Mouse (Mus musculus): ENCODE results near the gene Nol11. TPM values are rescaled to one million over a fixed set of nuclear protein-coding genes. Genes with fewer than 3 reads are reported as not detected.

Gene Nol11
- 43.3 and 57.7 TPM in 2 replicates for polyA plus RNA-seq (2014; fragmentation: Nextera tagmentation; extraction: Ambion mirVana)

- under 1% methylated on average over 62 of the region's 62 CpGs for WGBS
- DNase-seq (peak; percentile 99), ATAC-seq (ENCODE audit: low FRiP score, low TSS enrichment) (peak; percentile 96)
- Histone ChIP-seq H3K27ac (replicated peaks; ENCODE audit: low read depth, low read length) (peak within 1 kb of the TSS; percentile 73), H3K27me3 (ENCODE audit: control insufficient read depth, insufficient read depth, low read length) (no peaks in the 10 kb centered on the region), H3K4me1 (ENCODE audit: control insufficient read depth, insufficient read depth, low read length) (peaks cover 5% of the 10 kb centered on the region), H3K9ac (replicated peaks; ENCODE audit: low read length) (peak within 1 kb of the TSS; percentile 90), H3K4me2 (ENCODE audit: low read length) (peak within 1 kb of the TSS; percentile 81), H3K36me3 (ENCODE audit: control insufficient read depth, insufficient read depth, low read length) (peaks cover 24% of the 10 kb centered on the region), H3K4me3 (replicated peaks; ENCODE audit: low read depth, low read length) (peak within 1 kb of the TSS; percentile 93), H3K9me3 (ENCODE audit: control insufficient read depth, low read length) (no peaks in the 10 kb centered on the region)
These were observed at the start of gene Nol11 for GRCm38 (mm10) chr11:107188565-107189552. TSS of gene Nol11 (minus strand) at chr11:107189381.

- Histone ChIP-seq H3K4me1 (ENCODE audit: control insufficient read depth, insufficient read depth, low read length) (no peaks in the 10 kb centered on the region), H3K9ac (replicated peaks; ENCODE audit: low read length) (no peak overlapping the region), H3K36me3 (ENCODE audit: control insufficient read depth, insufficient read depth, low read length) (0 out of 2 replicates have a peak, but pooled peaks cover 4% of the 10 kb centered on the region), H3K4me3 (replicated peaks; ENCODE audit: low read depth, low read length) (no peak overlapping the region), H3K27ac (replicated peaks; ENCODE audit: low read depth, low read length) (no peak overlapping the region), H3K9me3 (ENCODE audit: control insufficient read depth, low read length) (no peaks in the 10 kb centered on the region), H3K4me2 (ENCODE audit: low read length) (no peak overlapping the region), H3K27me3 (ENCODE audit: control insufficient read depth, insufficient read depth, low read length) (no peaks in the 10 kb centered on the region)
- 96% methylated on average over 6 of the region's 6 CpGs for WGBS
- DNase-seq = no peak
- ATAC-seq (ENCODE audit: low FRiP score, low TSS enrichment) = no peak
These were observed 49.3 kb upstream of the Nol11 start for GRCm38 (mm10) chr11:107238506-107238905.

GRCm38 (mm10) chr11:107237532-107237931 lies 48.4 kb upstream of the Nol11 start:
- WGBS = 97% methylated on average over 4 of the region's 4 CpGs
- Histone ChIP-seq H3K9me3 (ENCODE audit: control insufficient read depth, low read length) (no peaks in the 10 kb centered on the region), H3K27ac (replicated peaks; ENCODE audit: low read depth, low read length) (no peak overlapping the region), H3K4me2 (ENCODE audit: low read length) (no peak overlapping the region), H3K4me3 (replicated peaks; ENCODE audit: low read depth, low read length) (no peak overlapping the region), H3K9ac (replicated peaks; ENCODE audit: low read length) (no peak overlapping the region), H3K4me1 (ENCODE audit: control insufficient read depth, insufficient read depth, low read length) (no peaks in the 10 kb centered on the region), H3K27me3 (ENCODE audit: control insufficient read depth, insufficient read depth, low read length) (no peaks in the 10 kb centered on the region), H3K36me3 (ENCODE audit: control insufficient read depth, insufficient read depth, low read length) (0 out of 2 replicates have a peak, but pooled peaks cover 7% of the 10 kb centered on the region)
- DNase-seq (no peak), ATAC-seq (ENCODE audit: low FRiP score, low TSS enrichment) (no peak)

- 89% methylated on average over 5 of the region's 5 CpGs for WGBS
- ATAC-seq (ENCODE audit: low FRiP score, low TSS enrichment) = no peak
These were observed 44.2 kb upstream of the Nol11 start for GRCm38 (mm10) chr11:107233252-107233890.

GRCm38 (mm10) chr11:107230128-107230527 lies 40.9 kb upstream of the Nol11 start:
- peaks cover 18% of the 10 kb centered on the region; the same call in 1 of the 2 replicates for H3K36me3 ChIP-seq (ENCODE audit: control insufficient read depth, insufficient read depth, low read length)
- ATAC-seq (ENCODE audit: low FRiP score, low TSS enrichment) (no peak), DNase-seq (no peak)
- H3K27me3 ChIP-seq (ENCODE audit: control insufficient read depth, insufficient read depth, low read length) = no peaks in the 10 kb centered on the region
- no peak overlapping the region for H3K9ac ChIP-seq (replicated peaks; ENCODE audit: low read length)
- H3K4me2 ChIP-seq (ENCODE audit: low read length) = no peak overlapping the region
- H3K4me1 ChIP-seq (ENCODE audit: control insufficient read depth, insufficient read depth, low read length) = no peaks in the 10 kb centered on the region
- no peak overlapping the region for H3K27ac ChIP-seq (replicated peaks; ENCODE audit: low read depth, low read length)
- no peak overlapping the region for H3K4me3 ChIP-seq (replicated peaks; ENCODE audit: low read depth, low read length)
- H3K9me3 ChIP-seq (ENCODE audit: control insufficient read depth, low read length) = no peaks in the 10 kb centered on the region; the same call in 1 of the 2 replicates
- 78% methylated on average over 10 of the region's 10 CpGs for WGBS

More at GRCm38 (mm10) chr11:107233252-107233890, 44.2 kb upstream of the Nol11 start:
- Histone ChIP-seq H3K9ac (replicated peaks; ENCODE audit: low read length) (no peak overlapping the region), H3K4me1 (ENCODE audit: control insufficient read depth, insufficient read depth, low read length) (no peaks in the 10 kb centered on the region), H3K9me3 (ENCODE audit: control insufficient read depth, low read length) (no peaks in the 10 kb centered on the region; the same call in 1 of the 2 replicates), H3K36me3 (ENCODE audit: control insufficient read depth, insufficient read depth, low read length) (peaks cover 13% of the 10 kb centered on the region; the same call in 1 of the 2 replicates), H3K4me2 (ENCODE audit: low read length) (no peak overlapping the region), H3K27me3 (ENCODE audit: control insufficient read depth, insufficient read depth, low read length) (no peaks in the 10 kb centered on the region), H3K4me3 (replicated peaks; ENCODE audit: low read depth, low read length) (no peak overlapping the region), H3K27ac (replicated peaks; ENCODE audit: low read depth, low read length) (no peak overlapping the region)
- no peak for DNase-seq

- Histone ChIP-seq H3K27ac (replicated peaks; ENCODE audit: low read depth, low read length) (no peak overlapping the region), H3K4me1 (ENCODE audit: control insufficient read depth, insufficient read depth, low read length) (peaks cover 10% of the 10 kb centered on the region; the same call in 1 of the 2 replicates), H3K36me3 (ENCODE audit: control insufficient read depth, insufficient read depth, low read length) (peaks cover 7% of the 10 kb centered on the region; the same call in 1 of the 2 replicates), H3K9ac (replicated peaks; ENCODE audit: low read length) (no peak overlapping the region), H3K4me2 (ENCODE audit: low read length) (no peak overlapping the region), H3K27me3 (ENCODE audit: control insufficient read depth, insufficient read depth, low read length) (no peaks in the 10 kb centered on the region), H3K9me3 (ENCODE audit: control insufficient read depth, low read length) (no peaks in the 10 kb centered on the region; the same call in 1 of the 2 replicates), H3K4me3 (replicated peaks; ENCODE audit: low read depth, low read length) (no peak overlapping the region)
- DNase-seq = no peak
- ATAC-seq (ENCODE audit: low FRiP score, low TSS enrichment) = no peak
- WGBS = 100% methylated on average over 1 of the region's 1 CpGs
These were observed 37.2 kb upstream of the Nol11 start for GRCm38 (mm10) chr11:107226431-107226830.

GRCm38 (mm10) chr11:107226013-107226412 lies 36.8 kb upstream of the Nol11 start:
- H3K9me3 ChIP-seq (ENCODE audit: control insufficient read depth, low read length) = no peaks in the 10 kb centered on the region; the same call in 1 of the 2 replicates
- H3K4me1 ChIP-seq (ENCODE audit: control insufficient read depth, insufficient read depth, low read length) = peaks cover 10% of the 10 kb centered on the region; the same call in 1 of the 2 replicates
- DNase-seq (no peak), ATAC-seq (ENCODE audit: low FRiP score, low TSS enrichment) (no peak)
- no peak overlapping the region for H3K4me2 ChIP-seq (ENCODE audit: low read length)
- 96% methylated on average over 10 of the region's 10 CpGs for WGBS
- peaks cover 7% of the 10 kb centered on the region; the same call in 1 of the 2 replicates for H3K36me3 ChIP-seq (ENCODE audit: control insufficient read depth, insufficient read depth, low read length)
- H3K4me3 ChIP-seq (replicated peaks; ENCODE audit: low read depth, low read length) = no peak overlapping the region
- no peak overlapping the region for H3K9ac ChIP-seq (replicated peaks; ENCODE audit: low read length)
- H3K27ac ChIP-seq (replicated peaks; ENCODE audit: low read depth, low read length) = no peak overlapping the region
- H3K27me3 ChIP-seq (ENCODE audit: control insufficient read depth, insufficient read depth, low read length) = no peaks in the 10 kb centered on the region

GRCm38 (mm10) chr11:107225301-107225700 lies 36.1 kb upstream of the Nol11 start:
- no peak for DNase-seq
- Histone ChIP-seq H3K4me2 (ENCODE audit: low read length) (no peak overlapping the region), H3K9me3 (ENCODE audit: control insufficient read depth, low read length) (no peaks in the 10 kb centered on the region; the same call in 1 of the 2 replicates), H3K9ac (replicated peaks; ENCODE audit: low read length) (no peak overlapping the region), H3K27me3 (ENCODE audit: control insufficient read depth, insufficient read depth, low read length) (no peaks in the 10 kb centered on the region), H3K36me3 (ENCODE audit: control insufficient read depth, insufficient read depth, low read length) (peaks cover 7% of the 10 kb centered on the region; the same call in 1 of the 2 replicates), H3K4me1 (ENCODE audit: control insufficient read depth, insufficient read depth, low read length) (peaks cover 10% of the 10 kb centered on the region; the same call in 1 of the 2 replicates), H3K27ac (replicated peaks; ENCODE audit: low read depth, low read length) (no peak overlapping the region), H3K4me3 (replicated peaks; ENCODE audit: low read depth, low read length) (no peak overlapping the region)
- ATAC-seq (ENCODE audit: low FRiP score, low TSS enrichment) = no peak
- WGBS = 91% methylated on average over 5 of the region's 5 CpGs
